ENCODE assay signal across 27 mouse cellular contexts in genomic region chr9:48410217-48411035, GRCm38 (mm10). TPM values are rescaled to one million over a fixed set of nuclear protein-coding genes. Genes with fewer than 3 reads are reported as not detected.
DNase-seq lines count a peak whose midpoint lies in the region; ATAC-seq lines count a peak whose summit lies in the region.
"Had no signal": no experiment of that assay in that cellular context is flagged by ENCODE, and none has a peak within 500 bp of the region (broad histone marks: within the 10 kb centered on the region; RNA-seq: fewer than 3 reads in every experiment).

No protein-coding gene starts in this region.

- no peak for ATAC-seq in liver, embryonic 15.5 days (ENCODE audit: insufficient read depth)
- peak; percentile 71 for ATAC-seq in megakaryocyte, adult 5-6 weeks (ENCODE audit: poor library complexity, severe bottlenecking)
- ATAC-seq: forebrain, embryonic 14.5 days had no signal

- no peak overlapping the region for H3K4me3 ChIP-seq in liver, embryonic 15.5 days (replicated peaks)
- H3K4me3 ChIP-seq: heart, adult 2 months; heart, embryonic 13.5 days; hindbrain, embryonic 15.5 days; kidney, embryonic 15.5 days; left cerebral cortex, adult 2 months; limb, embryonic 13.5 days; midbrain, embryonic 12.5 days had no signal

- H3K9ac ChIP-seq in liver, embryonic 15.5 days = no peak overlapping the region
- H3K9ac ChIP-seq: heart, embryonic 13.5 days; hindbrain, embryonic 15.5 days; kidney, embryonic 15.5 days; limb, embryonic 13.5 days; liver, embryonic 14.5 days; midbrain, embryonic 12.5 days had no signal

- peak overlapping the region; percentile 53; the same call in 1 of the 2 replicates for H3K27ac ChIP-seq in liver, embryonic 15.5 days (replicated peaks)
- H3K27ac ChIP-seq: heart, adult 2 months; heart, embryonic 13.5 days; hindbrain, embryonic 15.5 days; kidney, embryonic 15.5 days; left cerebral cortex, adult 2 months; limb, embryonic 13.5 days; liver, embryonic 14.5 days; midbrain, embryonic 12.5 days had no signal

- WGBS in liver, embryonic 15.5 days (ENCODE audit: insufficient replicate concordance) = 26% methylated on average over 6 of the region's 6 CpGs

- intact Hi-C loops in gastrocnemius, postnatal 14 days (cut with DNase I; ENCODE audit: low total_unique reads) = no loop called here

- H3K4me2 ChIP-seq in liver, embryonic 15.5 days = no peak overlapping the region
- H3K4me2 ChIP-seq: heart, embryonic 13.5 days; hindbrain, embryonic 15.5 days; kidney, embryonic 15.5 days; limb, embryonic 13.5 days; midbrain, embryonic 12.5 days had no signal

- H3K9me3 ChIP-seq in liver, embryonic 15.5 days (replicated peaks) = no peaks in the 10 kb centered on the region
- H3K9me3 ChIP-seq: heart, embryonic 13.5 days; hindbrain, embryonic 15.5 days; kidney, embryonic 15.5 days; limb, embryonic 13.5 days; midbrain, embryonic 12.5 days had no signal

- no peaks in the 10 kb centered on the region for H3K27me3 ChIP-seq in liver, embryonic 15.5 days
- H3K27me3 ChIP-seq: heart, embryonic 13.5 days; hindbrain, embryonic 15.5 days; kidney, embryonic 15.5 days; limb, embryonic 13.5 days; midbrain, embryonic 12.5 days had no signal

- DNase-seq in liver (no peak), 3T3-L1 (ENCODE audit: low read depth, low spot score) (peak; percentile 53), NIH3T3 (ENCODE audit: low read depth) (peak; percentile 3)
- no peak for DNase-seq in gastrocnemius, postnatal 14 days
- DNase-seq in urinary bladder, postnatal 10 days (ENCODE audit: low spot score) = no peak
- no peak for DNase-seq in thymus, postnatal 4 days
- DNase-seq: adrenal gland, postnatal 25 days; cerebellum, adult 2 months; cerebellum, postnatal 14 days; gastrocnemius, postnatal 25 days; heart, adult 2 months; heart, postnatal 10 days; kidney, adult 18-20 months; kidney, postnatal 25 days; retina, postnatal 1 day; right cerebral cortex, postnatal 14 days had no signal

- H3K36me3 ChIP-seq in liver, embryonic 15.5 days (replicated peaks) = no peaks in the 10 kb centered on the region
- H3K36me3 ChIP-seq: heart, embryonic 13.5 days; hindbrain, embryonic 15.5 days; kidney, embryonic 15.5 days; limb, embryonic 13.5 days; midbrain, embryonic 12.5 days had no signal

- H3K4me1 ChIP-seq in liver, embryonic 15.5 days (replicated peaks) = peaks cover 6% of the 10 kb centered on the region
- H3K4me1 ChIP-seq: heart, embryonic 13.5 days; hindbrain, embryonic 15.5 days; kidney, embryonic 15.5 days; midbrain, embryonic 12.5 days had no signal

RNA-seq across cellular contexts. Expression of gene Nxpe2, which starts 57.2 kb away (rescaled TPM):
- 132 and 133 TPM in 2 replicates for polyA plus RNA-seq in liver, embryonic 15.5 days (2015; fragmentation: Nextera tagmentation; extraction: Ambion mirVana)
- total RNA-seq in megakaryocyte, adult 5-6 weeks (2015) = 6.7 and 12.1 TPM in 2 replicates
- 1.6 and 9.4 TPM in 2 replicates for total RNA-seq in megakaryocyte, adult 5-6 weeks (2017)
- under 1 TPM; 0.39 to 0.66 TPM for total RNA-seq in gastrocnemius, postnatal 14 days (2021)
- polyA plus RNA-seq: C2C12 had no signal

Comparison
In these comparisons a context has a peak if more than half of its experiments do, and no peak if none do; other contexts are left out.
1. DNase-seq: peak in 3T3-L1 (single experiment) and NIH3T3 (single experiment); none in liver (single experiment), gastrocnemius, postnatal 14 days (single experiment), urinary bladder, postnatal 10 days (single experiment) and thymus, postnatal 4 days (single experiment).